Comparison of ENCODE assay signal across 14 mouse cellular contexts in the genomic region with DNA sequence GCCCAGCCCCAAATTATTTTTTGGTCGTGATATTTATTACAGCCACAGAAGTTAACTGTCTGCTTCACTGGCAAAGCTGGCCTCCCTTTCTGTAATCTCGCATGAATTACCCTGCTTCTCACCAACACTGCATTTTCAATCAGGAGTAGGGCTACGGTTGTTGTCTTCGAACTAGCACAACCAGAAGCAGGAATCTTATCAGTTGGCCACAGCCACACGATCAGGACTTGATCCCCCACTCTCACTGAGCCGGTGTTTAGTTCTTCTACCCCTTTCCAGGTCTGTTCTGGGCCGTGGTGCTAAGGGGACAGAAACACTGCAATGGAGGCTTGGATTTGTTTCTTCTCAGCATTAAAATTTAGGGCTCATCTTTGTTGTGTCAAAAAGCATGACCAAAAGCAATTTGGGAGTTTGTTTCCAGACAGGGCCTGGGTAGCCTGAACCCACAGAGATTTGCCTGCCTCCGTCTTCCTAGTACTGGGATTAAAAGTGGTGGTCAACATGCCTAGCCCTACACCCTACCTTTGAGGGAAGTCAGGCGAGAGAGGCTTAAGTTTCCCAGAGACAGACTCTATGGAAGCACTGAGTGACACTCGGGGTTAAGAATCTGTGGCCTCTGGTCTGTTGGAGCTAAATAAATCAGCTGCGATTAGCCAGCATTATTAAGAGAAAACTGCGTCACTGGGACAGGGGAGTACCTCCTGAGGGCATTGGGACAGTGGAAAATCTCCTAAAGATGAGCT. TPM values are rescaled to one million over a fixed set of nuclear protein-coding genes. Genes with fewer than 3 reads are reported as not detected.
DNase-seq lines count a peak whose midpoint lies in the region; ATAC-seq and TF ChIP-seq lines count a peak whose summit lies in the region.
"Had no signal": no experiment of that assay in that cellular context is flagged by ENCODE, and none has a peak within 500 bp of the region (broad histone marks: within the 10 kb centered on the region; RNA-seq: fewer than 3 reads in every experiment).

No protein-coding gene starts in this region.

- 35% methylated on average over 12 of the region's 12 CpGs for WGBS in liver, embryonic 13.5 days (ENCODE audit: insufficient replicate concordance)

- H3K9me3 ChIP-seq in liver, embryonic 13.5 days (replicated peaks): no peaks in the 10 kb centered on the region
- H3K9me3 ChIP-seq: midbrain, embryonic 13.5 days; neural tube, embryonic 13.5 days had no signal

- peaks cover 43% of the 10 kb centered on the region for H3K4me1 ChIP-seq in liver, embryonic 13.5 days (replicated peaks)

- no peak for TF ChIP-seq CTCF in gastrocnemius, adult 2 months (IDR thresholded peaks at IDR 0.05)

- no peak for DNase-seq in gastrocnemius, adult 2 months
- no peak for DNase-seq in gastrocnemius, adult 8-10 months (ENCODE audit: low spot score in 2 of 2)
- peak; percentile 12 for DNase-seq in 3T3-L1 (ENCODE audit: low read depth, low spot score)
- peak; percentile 31 for DNase-seq in MEL-GATA-1-ER (ENCODE audit: extremely low read depth, low read depth)
- DNase-seq in liver, embryonic 13.5 days: peak; percentile 27
- DNase-seq in thymus, postnatal 10 days (ENCODE audit: low spot score in 2 of 2): no peak
- DNase-seq in adrenal gland, adult 18-20 months (ENCODE audit: low spot score in 2 of 2): no peak
- DNase-seq in ovary, adult 18-20 months (ENCODE audit: low spot score): no peak
- DNase-seq: adrenal gland, adult 8-10 months; gastrocnemius, postnatal 14 days; lung, postnatal 14 days had no signal

- H3K27me3 ChIP-seq in liver, embryonic 13.5 days: no peaks in the 10 kb centered on the region
- H3K27me3 ChIP-seq: heart, embryonic 12.5 days; midbrain, embryonic 13.5 days; neural tube, embryonic 13.5 days had no signal

- intact Hi-C loops in gastrocnemius, adult 2 months (cut with DNase I): loop anchor here (10.0 kb wide), 1 partner anchor 628 kb away; a partner anchor contains a TSS

- no peak overlapping the region for H3K4me3 ChIP-seq in gastrocnemius, adult 2 months
- H3K4me3 ChIP-seq in liver, embryonic 13.5 days (replicated peaks): no peak overlapping the region
- H3K4me3 ChIP-seq: heart, embryonic 12.5 days; midbrain, embryonic 13.5 days; neural tube, embryonic 13.5 days had no signal

- H3K27ac ChIP-seq in gastrocnemius, adult 2 months: 0 out of 2 replicates have a peak overlapping the region, but pooled peaks have one; percentile 8
- H3K27ac ChIP-seq in liver, embryonic 13.5 days: peak overlapping the region; percentile 67
- H3K27ac ChIP-seq: neural tube, embryonic 13.5 days had no signal

- no peak for ATAC-seq in liver, embryonic 13.5 days (ENCODE audit: low read depth)

- H3K9ac ChIP-seq in liver, embryonic 13.5 days: no peak overlapping the region
- H3K9ac ChIP-seq: heart, embryonic 12.5 days; midbrain, embryonic 13.5 days; neural tube, embryonic 13.5 days had no signal

- peak overlapping the region; percentile 4; the same call in 1 of the 2 replicates for H3K4me2 ChIP-seq in liver, embryonic 13.5 days
- H3K4me2 ChIP-seq: heart, embryonic 12.5 days; midbrain, embryonic 13.5 days; neural tube, embryonic 13.5 days had no signal

- peaks cover 37% of the 10 kb centered on the region for H3K36me3 ChIP-seq in liver, embryonic 13.5 days

RNA-seq across cellular contexts. Expression of a gene that starts 34.4 kb away (rescaled TPM):
- total RNA-seq in gastrocnemius, adult 2 months (2021): not detected
- total RNA-seq in gastrocnemius, adult 8-10 months (2022): not detected
- 0.31 and 0.37 TPM in 2 replicates for polyA plus RNA-seq in liver, embryonic 13.5 days (2015; fragmentation: Nextera tagmentation; extraction: Ambion mirVana)
- total RNA-seq in adrenal gland, adult 18-20 months (2021): 1 to 10 TPM in 1 of 2 experiments, under 1 TPM in 1; 0.86 to 1.0 TPM
- total RNA-seq: gastrocnemius, postnatal 14 days had no signal

RNA-seq across cellular contexts. Expression of a gene that starts 46.8 kb away (rescaled TPM):
- total RNA-seq in gastrocnemius, adult 2 months (2021): 100 to 1,000 TPM; 267 to 279 TPM
- 100 to 1,000 TPM; 275 to 322 (median 295) TPM for total RNA-seq in gastrocnemius, adult 8-10 months (2022)
- polyA plus RNA-seq in liver, embryonic 13.5 days (2015; fragmentation: Nextera tagmentation; extraction: Ambion mirVana): 28.4 and 33.6 TPM in 2 replicates
- total RNA-seq in adrenal gland, adult 18-20 months (2021): 100 to 1,000 TPM; 185 to 217 TPM

RNA-seq across cellular contexts. Expression of a gene that starts 53.6 kb away (rescaled TPM):
- total RNA-seq in gastrocnemius, adult 2 months (2021): 10 to 100 TPM; 36.2 to 52.3 TPM
- total RNA-seq in gastrocnemius, adult 8-10 months (2022): 10 to 100 TPM; 31.5 to 42.9 (median 34.1) TPM
- polyA plus RNA-seq in liver, embryonic 13.5 days (2015; fragmentation: Nextera tagmentation; extraction: Ambion mirVana): 0.23 and 0.24 TPM in 2 replicates
- 10 to 100 TPM; 10.3 to 37.9 TPM for total RNA-seq in adrenal gland, adult 18-20 months (2021)

Comparison
In these comparisons a context has a peak if more than half of its experiments do, and no peak if none do; other contexts are left out.
1. DNase-seq: peak in 3T3-L1 (single experiment), MEL-GATA-1-ER (single experiment) and liver, embryonic 13.5 days (single experiment); none in gastrocnemius, adult 2 months (single experiment), gastrocnemius, adult 8-10 months (0 of 2), thymus, postnatal 10 days (0 of 2), adrenal gland, adult 18-20 months (0 of 2) and ovary, adult 18-20 months (single experiment).